Mouse (Mus musculus): ENCODE results near the gene Atg9a. TPM values are rescaled to one million over a fixed set of nuclear protein-coding genes. Genes with fewer than 3 reads are reported as not detected.
A peak's percentile ranks its signal among the peaks of the same experiment; 100 is the strongest.

Gene Atg9a
- polyA plus RNA-seq, 1 experiment from 2014 or later: 47.8 TPM

- H3K36me3 ChIP-seq (ENCODE audit: control insufficient read depth, insufficient read depth, low read length): peaks cover 32% of the 10 kb centered on the region
- ATAC-seq (ENCODE audit: low FRiP score, low TSS enrichment): no peak
- 0 out of 2 replicates have a peak overlapping the region, but pooled peaks have one; percentile 6 for H3K27ac ChIP-seq (replicated peaks; ENCODE audit: low read depth, low read length)
- 12% methylated on average over 17 of the region's 17 CpGs for WGBS
- no peaks in the 10 kb centered on the region for H3K9me3 ChIP-seq (ENCODE audit: control insufficient read depth, low read length)
- DNase-seq: no peak
- peak overlapping the region; percentile 96 for H3K4me2 ChIP-seq (ENCODE audit: low read length)
- H3K27me3 ChIP-seq (ENCODE audit: control insufficient read depth, insufficient read depth, low read length): no peaks in the 10 kb centered on the region
- peak overlapping the region; percentile 71 for H3K4me3 ChIP-seq (replicated peaks; ENCODE audit: low read depth, low read length)
- H3K4me1 ChIP-seq (ENCODE audit: control insufficient read depth, insufficient read depth, low read length): peaks cover 27% of the 10 kb centered on the region
- peak overlapping the region; percentile 74 for H3K9ac ChIP-seq (replicated peaks; ENCODE audit: low read length)
Measured at GRCm38 (mm10) chr1:75211141-75211708, 19.2 kb upstream of the Atg9a start.

GRCm38 (mm10) chr1:75210136-75211087, 18.4 kb upstream of the Atg9a start, which contains the start of the genes Glb1l and Stk16:
Glb1l (minus strand) TSS chr1:75210813.
Stk16 (plus strand) TSS chr1:75210838.
- Histone ChIP-seq H3K9ac (replicated peaks; ENCODE audit: low read length) (peak within 1 kb of the TSS; percentile 74), H3K27ac (replicated peaks; ENCODE audit: low read depth, low read length) (0 out of 2 replicates have a peak within 1 kb of the TSS, but pooled peaks have one; percentile 6), H3K4me2 (ENCODE audit: low read length) (peak within 1 kb of the TSS; percentile 96), H3K36me3 (ENCODE audit: control insufficient read depth, insufficient read depth, low read length) (peaks cover 27% of the 10 kb centered on the region), H3K27me3 (ENCODE audit: control insufficient read depth, insufficient read depth, low read length) (no peaks in the 10 kb centered on the region), H3K4me3 (replicated peaks; ENCODE audit: low read depth, low read length) (peak within 1 kb of the TSS; percentile 71), H3K9me3 (ENCODE audit: control insufficient read depth, low read length) (no peaks in the 10 kb centered on the region), H3K4me1 (ENCODE audit: control insufficient read depth, insufficient read depth, low read length) (peaks cover 27% of the 10 kb centered on the region)
- WGBS: 5% methylated on average over 42 of the region's 42 CpGs
- peak; percentile 98 for DNase-seq
- ATAC-seq (ENCODE audit: low FRiP score, low TSS enrichment): peak; percentile 94

- no peak for ATAC-seq (ENCODE audit: low FRiP score, low TSS enrichment)
- peak overlapping the region; percentile 96 for H3K4me2 ChIP-seq (ENCODE audit: low read length)
- no peaks in the 10 kb centered on the region for H3K9me3 ChIP-seq (ENCODE audit: control insufficient read depth, low read length)
- peak overlapping the region; percentile 71 for H3K4me3 ChIP-seq (replicated peaks; ENCODE audit: low read depth, low read length)
- H3K4me1 ChIP-seq (ENCODE audit: control insufficient read depth, insufficient read depth, low read length): peaks cover 27% of the 10 kb centered on the region
- WGBS: 12% methylated on average over 34 of the region's 34 CpGs
- no peaks in the 10 kb centered on the region for H3K27me3 ChIP-seq (ENCODE audit: control insufficient read depth, insufficient read depth, low read length)
- H3K27ac ChIP-seq (replicated peaks; ENCODE audit: low read depth, low read length): no peak overlapping the region
- H3K36me3 ChIP-seq (ENCODE audit: control insufficient read depth, insufficient read depth, low read length): peaks cover 20% of the 10 kb centered on the region
- peak; percentile 14 for DNase-seq
- H3K9ac ChIP-seq (replicated peaks; ENCODE audit: low read length): peak overlapping the region; percentile 42
Measured at GRCm38 (mm10) chr1:75208967-75209678, 17.1 kb upstream of the Atg9a start.

- WGBS: 79% methylated on average over 1 of the region's 1 CpGs
- ATAC-seq (ENCODE audit: low FRiP score, low TSS enrichment): no peak
- no peak overlapping the region for H3K4me2 ChIP-seq (ENCODE audit: low read length)
- H3K4me1 ChIP-seq (ENCODE audit: control insufficient read depth, insufficient read depth, low read length): no peaks in the 10 kb centered on the region
- no peak overlapping the region for H3K27ac ChIP-seq (replicated peaks; ENCODE audit: low read depth, low read length)
- peaks cover 45% of the 10 kb centered on the region for H3K36me3 ChIP-seq (ENCODE audit: control insufficient read depth, insufficient read depth, low read length)
- H3K9me3 ChIP-seq (ENCODE audit: control insufficient read depth, low read length): no peaks in the 10 kb centered on the region
- no peaks in the 10 kb centered on the region for H3K27me3 ChIP-seq (ENCODE audit: control insufficient read depth, insufficient read depth, low read length)
- H3K9ac ChIP-seq (replicated peaks; ENCODE audit: low read length): no peak overlapping the region
- DNase-seq: no peak
- H3K4me3 ChIP-seq (replicated peaks; ENCODE audit: low read depth, low read length): no peak overlapping the region
Measured at GRCm38 (mm10) chr1:75201236-75201635, 9.2 kb upstream of the Atg9a start.

- under 1% methylated on average over 19 of the region's 19 CpGs for WGBS
- peak overlapping the region; percentile 71 for H3K4me3 ChIP-seq (replicated peaks; ENCODE audit: low read depth, low read length)
- ATAC-seq (ENCODE audit: low FRiP score, low TSS enrichment) (peak; percentile 22; the same call in 1 of the 2 replicates), DNase-seq (no peak)
- no peaks in the 10 kb centered on the region for H3K9me3 ChIP-seq (ENCODE audit: control insufficient read depth, low read length)
- H3K9ac ChIP-seq (replicated peaks; ENCODE audit: low read length): peak overlapping the region; percentile 62
- H3K36me3 ChIP-seq (ENCODE audit: control insufficient read depth, insufficient read depth, low read length): peaks cover 38% of the 10 kb centered on the region
- H3K4me2 ChIP-seq (ENCODE audit: low read length): peak overlapping the region; percentile 80
- H3K27me3 ChIP-seq (ENCODE audit: control insufficient read depth, insufficient read depth, low read length): no peaks in the 10 kb centered on the region
- H3K4me1 ChIP-seq (ENCODE audit: control insufficient read depth, insufficient read depth, low read length): peaks cover 19% of the 10 kb centered on the region
- H3K27ac ChIP-seq (replicated peaks; ENCODE audit: low read depth, low read length): peak overlapping the region; percentile 83
Measured at GRCm38 (mm10) chr1:75192452-75192851, 456 bp upstream of the Atg9a start.

- H3K4me3 ChIP-seq (replicated peaks; ENCODE audit: low read depth, low read length): peak overlapping the region; percentile 71
- H3K27me3 ChIP-seq (ENCODE audit: control insufficient read depth, insufficient read depth, low read length): no peaks in the 10 kb centered on the region
- H3K27ac ChIP-seq (replicated peaks; ENCODE audit: low read depth, low read length): peak overlapping the region; percentile 95
- ATAC-seq (ENCODE audit: low FRiP score, low TSS enrichment) (no peak), DNase-seq (no peak)
- no peaks in the 10 kb centered on the region for H3K9me3 ChIP-seq (ENCODE audit: control insufficient read depth, low read length)
- H3K4me2 ChIP-seq (ENCODE audit: low read length): peak overlapping the region; percentile 80
- peak overlapping the region; percentile 84 for H3K9ac ChIP-seq (replicated peaks; ENCODE audit: low read length)
- peaks cover 19% of the 10 kb centered on the region for H3K4me1 ChIP-seq (ENCODE audit: control insufficient read depth, insufficient read depth, low read length)
- WGBS: 42% methylated on average over 5 of the region's 5 CpGs
- H3K36me3 ChIP-seq (ENCODE audit: control insufficient read depth, insufficient read depth, low read length): peaks cover 38% of the 10 kb centered on the region
Measured at GRCm38 (mm10) chr1:75191258-75191621, 756 bp downstream of the Atg9a start.

GRCm38 (mm10) chr1:75190577-75190976, 1.4 kb downstream of the Atg9a start:
- Histone ChIP-seq H3K9ac (replicated peaks; ENCODE audit: low read length) (no peak overlapping the region), H3K27me3 (ENCODE audit: control insufficient read depth, insufficient read depth, low read length) (no peaks in the 10 kb centered on the region), H3K27ac (replicated peaks; ENCODE audit: low read depth, low read length) (no peak overlapping the region), H3K36me3 (ENCODE audit: control insufficient read depth, insufficient read depth, low read length) (peaks cover 38% of the 10 kb centered on the region), H3K9me3 (ENCODE audit: control insufficient read depth, low read length) (no peaks in the 10 kb centered on the region), H3K4me1 (ENCODE audit: control insufficient read depth, insufficient read depth, low read length) (peaks cover 19% of the 10 kb centered on the region), H3K4me3 (replicated peaks; ENCODE audit: low read depth, low read length) (0 out of 2 replicates have a peak overlapping the region, but pooled peaks have one; percentile 71), H3K4me2 (ENCODE audit: low read length) (peak overlapping the region; percentile 80)
- DNase-seq: no peak
- 88% methylated on average over 2 of the region's 2 CpGs for WGBS
- ATAC-seq (ENCODE audit: low FRiP score, low TSS enrichment): no peak

GRCm38 (mm10) chr1:75187914-75188483, 4.0 kb downstream of the Atg9a start:
- H3K36me3 ChIP-seq (ENCODE audit: control insufficient read depth, insufficient read depth, low read length): peaks cover 56% of the 10 kb centered on the region
- H3K4me1 ChIP-seq (ENCODE audit: control insufficient read depth, insufficient read depth, low read length): peaks cover 13% of the 10 kb centered on the region
- no peak for ATAC-seq (ENCODE audit: low FRiP score, low TSS enrichment)
- no peaks in the 10 kb centered on the region for H3K9me3 ChIP-seq (ENCODE audit: control insufficient read depth, low read length)
- no peak overlapping the region for H3K4me2 ChIP-seq (ENCODE audit: low read length)
- no peak overlapping the region for H3K9ac ChIP-seq (replicated peaks; ENCODE audit: low read length)
- no peak overlapping the region for H3K4me3 ChIP-seq (replicated peaks; ENCODE audit: low read depth, low read length)
- 80% methylated on average over 2 of the region's 2 CpGs for WGBS
- no peaks in the 10 kb centered on the region for H3K27me3 ChIP-seq (ENCODE audit: control insufficient read depth, insufficient read depth, low read length)
- no peak for DNase-seq
- no peak overlapping the region for H3K27ac ChIP-seq (replicated peaks; ENCODE audit: low read depth, low read length)
